Mouse (Mus musculus) neural tube, embryonic 12.5 days (tissue): ENCODE results near the gene Toe1. TPM values are rescaled to one million over a fixed set of nuclear protein-coding genes. Genes with fewer than 3 reads are reported as not detected.
"Not testable (repeated sequence)": the region's sequence is repeated elsewhere in the genome, so short reads cannot be mapped to it uniquely, and the experiment has no call there.

Source experiments
- ATAC-seq: fragments of 200-750 bp; cut with Nextera tagmentation; 2 replicates; pipeline ENCODE4 v1.8.0; 2017; ENCODE audit warnings: low read depth, mild to moderate bottlenecking, moderate TSS enrichment, moderate library complexity; ENCODE audit not compliant: low FRiP score
- H3K27ac ChIP-seq: fragments of 300-500 bp; sonication (generic); 2 replicates; pipeline ENCODE4 v1.5.1; 2016
- H3K27me3 ChIP-seq: fragments of 300-500 bp; sonication (generic); replicated peaks from 2 replicates; pipeline ENCODE4 v1.6.1; 2016; ENCODE audit warnings: mild to moderate bottlenecking
- H3K36me3 ChIP-seq: fragments of 300-500 bp; sonication (generic); 2 replicates; pipeline ENCODE4 v1.6.1; 2016; ENCODE audit warnings: mild to moderate bottlenecking
- H3K4me1 ChIP-seq: fragments of 300-500 bp; sonication (generic); 2 replicates; pipeline ENCODE4 v1.6.1; 2016
- H3K4me2 ChIP-seq: fragments of 300-500 bp; sonication (generic); replicated peaks from 2 replicates; pipeline ENCODE4 v1.6.1; 2016; ENCODE audit warnings: mild to moderate bottlenecking
- H3K4me3 ChIP-seq: fragments of 300-500 bp; sonication (generic); 2 replicates; pipeline ENCODE4 v1.5.1; 2016
- H3K9ac ChIP-seq: fragments of 300-500 bp; sonication (generic); 2 replicates; pipeline ENCODE4 v1.6.1; 2016; ENCODE audit warnings: mild to moderate bottlenecking
- H3K9me3 ChIP-seq: fragments of 300-500 bp; sonication (generic); 2 replicates; pipeline ENCODE4 v1.6.1; 2016; ENCODE audit warnings: mild to moderate bottlenecking
- WGBS: fragments of 180-500 bp; shearing (Covaris S2); methylation state at CpG from one replicate; pipeline ENCODE4 v1.1.7; 2016; 5-methylcytosine and 5-hydroxymethylcytosine counted together
- polyA plus RNA-seq: library from polyadenylated mRNA; unstranded; fragments of >200 nt; fragmentation: Nextera tagmentation; extraction: Ambion mirVana; gene quantifications from 2 replicates; pipeline ENCODE4 v1.2.1, GENCODE M21; 2016

The Toe1 gene
- polyA plus RNA-seq = 31.3 and 32.0 TPM in 2 replicates

DNA sequence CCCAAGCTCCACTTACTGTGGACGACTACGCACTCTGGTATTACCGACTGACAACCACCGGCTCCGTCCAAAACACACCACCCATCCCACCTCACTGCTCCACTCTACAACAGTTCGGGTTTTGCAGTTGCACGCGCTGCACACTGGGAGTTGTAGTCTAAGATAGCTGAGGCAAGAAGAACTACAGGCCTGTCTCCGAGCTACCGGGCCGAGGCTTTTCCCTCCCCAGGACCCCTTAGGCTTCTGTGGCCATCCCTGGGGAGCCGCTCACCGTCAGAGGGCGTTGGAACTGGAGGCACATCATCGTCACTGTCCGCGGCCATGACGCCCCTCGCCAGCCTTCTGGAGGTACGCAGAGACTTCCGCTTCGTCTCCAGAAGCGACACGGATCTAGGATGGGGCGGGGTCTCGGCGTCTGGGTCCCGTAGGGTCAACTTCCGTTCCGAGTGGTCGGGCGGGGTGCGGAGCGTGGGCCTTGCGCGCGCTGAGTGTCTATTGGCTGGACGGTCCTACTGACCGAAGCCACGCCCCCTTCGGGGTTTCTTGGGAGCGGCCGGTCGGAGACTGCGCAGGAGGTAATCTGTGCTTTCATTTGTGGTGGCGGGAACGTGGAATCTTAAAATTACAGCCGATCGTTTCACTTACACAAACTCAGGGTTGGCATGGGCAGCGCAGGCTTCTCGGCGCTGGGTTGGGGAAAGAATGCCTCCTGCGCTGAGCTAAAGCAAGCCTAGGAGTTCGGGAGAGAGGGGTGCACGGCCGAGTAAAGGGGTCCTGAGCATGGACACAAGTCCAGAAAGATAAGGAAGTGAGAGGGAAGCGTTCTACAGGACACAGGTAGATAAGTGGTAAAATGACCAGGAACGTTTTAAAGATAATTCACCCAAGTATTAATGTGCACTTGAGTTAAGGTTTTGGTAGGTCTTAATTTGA, at the start of gene Toe1, which contains the start of gene Mutyh:
TSS of gene Toe1 (minus strand) at position 444 of the 933 bp plus-strand sequence.
TSS of gene Mutyh (plus strand) at position 527 of the 933 bp plus-strand sequence.
- peak; percentile 98 for ATAC-seq
- Histone ChIP-seq H3K27me3 (no peaks in the 10 kb centered on the region), H3K4me1 (peaks cover 9% of the 10 kb centered on the region; the same call in 1 of the 2 replicates), H3K27ac (peak within 1 kb of the TSS; percentile 70), H3K9me3 (no peaks in the 10 kb centered on the region), H3K9ac (peak within 1 kb of the TSS; percentile 72), H3K4me2 (peak within 1 kb of the TSS; percentile 67), H3K36me3 (peaks cover 33% of the 10 kb centered on the region), H3K4me3 (peak within 1 kb of the TSS; percentile 75)
- under 1% methylated on average over 58 of the region's 58 CpGs for WGBS

DNA sequence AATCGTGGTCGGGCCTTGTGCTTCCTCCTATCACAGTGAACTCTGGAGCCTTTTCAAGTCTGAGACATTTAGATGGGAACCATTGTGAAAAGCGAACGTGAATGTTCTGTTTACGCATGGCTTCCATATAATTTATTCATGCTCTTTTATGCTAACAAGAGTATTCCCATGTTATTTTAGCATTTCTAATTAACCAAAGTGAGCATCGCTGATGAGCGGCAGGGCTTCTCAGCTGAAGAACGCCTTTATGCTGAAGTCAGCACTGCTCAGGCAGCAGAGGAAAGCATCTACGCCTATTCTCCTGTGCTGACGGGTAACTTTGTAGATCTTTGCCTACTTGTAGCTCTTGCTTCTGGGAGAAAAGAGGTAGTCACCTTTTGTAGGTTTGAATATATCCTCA, 49.8 kb upstream of the Toe1 start:
- Histone ChIP-seq H3K9ac (no peak overlapping the region), H3K27ac (no peak overlapping the region), H3K36me3 (no peaks in the 10 kb centered on the region), H3K4me2 (no peak overlapping the region), H3K4me3 (no peak overlapping the region), H3K27me3 (no peaks in the 10 kb centered on the region), H3K9me3 (no peaks in the 10 kb centered on the region), H3K4me1 (peaks cover 10% of the 10 kb centered on the region; the same call in 1 of the 2 replicates)
- ATAC-seq = no peak
- WGBS = 77% methylated on average over 10 of the region's 10 CpGs

DNA sequence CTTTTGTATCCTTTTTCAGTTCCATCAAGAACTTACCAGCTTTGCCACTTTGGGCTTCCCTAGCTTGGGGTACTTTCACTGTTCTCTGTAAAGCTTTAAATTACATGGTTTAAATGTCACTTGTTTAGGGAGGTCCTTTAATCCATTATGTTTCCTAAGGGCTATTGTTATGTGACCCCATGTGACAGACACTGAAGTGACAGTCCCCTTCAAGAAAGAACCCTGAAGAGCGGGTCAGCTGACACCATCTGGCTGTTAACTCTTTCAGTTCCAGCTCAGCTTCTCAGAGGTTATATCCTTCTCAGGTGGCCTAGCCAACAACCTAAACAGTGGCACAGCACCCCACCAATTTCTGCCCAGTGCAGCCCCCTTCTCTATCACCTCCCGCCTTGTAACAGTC, 46.8 kb upstream of the Toe1 start:
- ATAC-seq = no peak
- Histone ChIP-seq H3K9ac (no peak overlapping the region), H3K27me3 (no peaks in the 10 kb centered on the region), H3K4me2 (no peak overlapping the region), H3K9me3 (no peaks in the 10 kb centered on the region), H3K4me3 (no peak overlapping the region), H3K27ac (no peak overlapping the region), H3K36me3 (no peaks in the 10 kb centered on the region), H3K4me1 (peaks cover 10% of the 10 kb centered on the region; the same call in 1 of the 2 replicates)
- WGBS = 19% methylated on average over 2 of the region's 2 CpGs

DNA sequence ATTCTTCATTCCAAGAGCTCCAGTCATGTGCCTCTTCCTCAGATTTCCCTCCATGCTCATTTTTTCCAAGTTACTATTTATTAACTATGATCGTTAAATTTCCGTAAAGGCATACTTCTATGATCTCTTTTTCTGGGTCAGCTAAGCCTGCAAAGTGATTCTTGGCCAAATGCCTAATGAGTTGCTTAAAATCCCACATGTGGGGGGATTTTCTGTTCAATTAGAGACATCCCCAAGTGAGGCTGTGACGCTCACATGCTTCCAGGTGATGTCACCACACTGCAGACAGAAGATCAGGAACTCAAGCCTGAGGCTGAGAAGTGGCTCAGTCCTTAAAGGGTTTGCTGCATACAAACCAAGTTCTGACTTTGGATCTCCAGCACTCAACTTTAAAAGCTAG, 42.5 kb upstream of the Toe1 start:
- Histone ChIP-seq H3K4me2 (no peak overlapping the region), H3K4me1 (peaks cover 10% of the 10 kb centered on the region; the same call in 1 of the 2 replicates), H3K4me3 (no peak overlapping the region), H3K27me3 (no peaks in the 10 kb centered on the region), H3K9me3 (no peaks in the 10 kb centered on the region), H3K27ac (no peak overlapping the region), H3K36me3 (no peaks in the 10 kb centered on the region), H3K9ac (no peak overlapping the region)
- ATAC-seq = no peak
- WGBS = 90% methylated on average over 3 of the region's 3 CpGs

DNA sequence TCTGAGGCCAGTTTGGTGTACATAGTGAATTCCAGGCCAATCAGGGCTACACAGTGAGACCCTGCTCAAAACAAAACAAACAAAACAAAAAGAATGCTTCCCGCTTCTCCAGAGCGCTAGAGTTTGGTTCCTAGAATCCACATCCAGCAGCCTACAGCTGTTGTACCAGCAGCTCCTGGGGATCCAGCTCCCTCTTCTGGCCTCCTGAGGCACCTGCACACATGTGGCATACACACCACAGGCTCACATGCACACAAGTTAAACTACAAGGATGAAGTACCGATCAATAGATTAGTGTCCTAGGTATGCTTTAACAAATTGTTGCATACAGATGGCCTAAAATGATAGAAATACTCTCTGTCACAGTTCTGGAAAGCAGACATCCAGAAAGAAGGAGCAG, 36.9 kb upstream of the Toe1 start:
- Histone ChIP-seq H3K27ac (no peak overlapping the region), H3K4me1 (no peaks in the 10 kb centered on the region), H3K27me3 (no peaks in the 10 kb centered on the region), H3K4me3 (no peak overlapping the region), H3K36me3 (no peaks in the 10 kb centered on the region), H3K4me2 (no peak overlapping the region), H3K9me3 (no peaks in the 10 kb centered on the region), H3K9ac (no peak overlapping the region)
- ATAC-seq = no peak
- WGBS = 92% methylated on average over 3 of the region's 3 CpGs

DNA sequence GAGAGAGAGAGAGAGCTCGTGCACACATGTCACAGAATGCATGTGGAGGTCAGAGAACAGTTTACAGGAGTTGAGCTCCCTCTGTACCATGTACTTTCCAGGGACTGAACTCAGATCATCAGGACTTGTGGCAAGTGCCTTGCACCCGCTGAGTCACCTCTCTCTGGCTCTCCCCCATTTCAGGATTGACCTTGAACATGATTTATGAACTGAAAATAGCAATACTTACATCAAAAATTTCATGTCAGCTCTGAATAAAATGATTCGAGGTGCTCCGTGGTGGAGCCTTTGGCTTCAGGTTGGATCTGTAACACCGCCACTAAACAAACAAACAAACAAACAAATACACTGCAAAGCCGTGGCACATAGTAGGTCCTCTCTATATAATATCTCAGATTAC, 33.4 kb upstream of the Toe1 start:
- H3K4me2 ChIP-seq = no peak overlapping the region
- H3K36me3 ChIP-seq = no peaks in the 10 kb centered on the region
- H3K9ac ChIP-seq = no peak overlapping the region
- no peaks in the 10 kb centered on the region for H3K4me1 ChIP-seq
- ATAC-seq = no peak
- 89% methylated on average over 6 of the region's 6 CpGs for WGBS
- H3K9me3 ChIP-seq = no peaks in the 10 kb centered on the region
- H3K27me3 ChIP-seq = no peaks in the 10 kb centered on the region
- H3K27ac ChIP-seq = no peak overlapping the region
- no peak overlapping the region for H3K4me3 ChIP-seq

DNA sequence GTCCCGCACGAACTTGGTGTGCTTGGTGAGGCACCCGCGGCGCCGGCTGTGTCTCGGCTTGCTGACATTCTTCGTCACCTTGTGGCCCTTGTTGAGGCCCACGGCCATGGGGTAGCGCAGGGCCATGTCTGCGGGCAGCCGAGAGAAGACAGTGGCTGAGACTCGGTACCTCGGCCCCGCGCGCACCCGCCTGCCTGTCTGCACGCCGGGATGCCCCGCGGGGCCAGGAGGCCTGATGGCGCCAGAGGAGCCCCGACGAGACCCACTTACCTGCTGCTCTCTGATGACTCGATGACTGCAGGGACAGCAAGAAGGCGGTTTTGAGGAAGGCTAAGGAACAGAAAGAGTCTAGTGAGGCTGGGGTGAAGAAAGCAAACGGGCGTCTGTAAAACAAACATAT, 32.7 kb upstream of the Toe1 start:
- not testable (repeated sequence) for H3K27me3 ChIP-seq, H3K4me2 ChIP-seq, H3K4me3 ChIP-seq, H3K9ac ChIP-seq, H3K9me3 ChIP-seq, H3K36me3 ChIP-seq, H3K27ac ChIP-seq, H3K4me1 ChIP-seq, ATAC-seq
- WGBS = 42% methylated on average over 23 of the region's 29 CpGs

DNA sequence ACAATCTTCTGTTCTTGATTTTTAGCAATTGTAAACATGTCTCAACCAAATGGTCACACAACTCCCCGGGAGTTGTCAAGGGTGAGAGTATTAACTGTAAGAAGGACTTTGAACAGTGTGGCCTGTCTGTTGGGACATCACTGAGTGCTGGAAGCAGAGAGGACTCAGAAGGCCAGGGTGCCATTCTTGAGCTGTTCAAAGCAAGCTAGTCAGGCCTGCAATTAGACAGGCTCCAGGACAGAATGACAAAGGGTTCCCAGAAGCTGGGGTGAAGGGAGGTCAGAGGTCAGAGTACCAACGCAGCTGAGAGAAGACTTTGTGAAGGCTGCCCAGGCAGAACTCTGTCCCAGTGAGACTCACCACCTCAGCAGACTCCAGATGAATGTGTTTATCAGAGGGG, 31.6 kb upstream of the Toe1 start:
- 25% methylated on average over 2 of the region's 2 CpGs for WGBS
- Histone ChIP-seq H3K27ac (no peak overlapping the region), H3K36me3 (no peaks in the 10 kb centered on the region), H3K4me3 (no peak overlapping the region), H3K9me3 (no peaks in the 10 kb centered on the region), H3K4me2 (no peak overlapping the region), H3K4me1 (no peaks in the 10 kb centered on the region), H3K27me3 (no peaks in the 10 kb centered on the region), H3K9ac (no peak overlapping the region)
- no peak for ATAC-seq

DNA sequence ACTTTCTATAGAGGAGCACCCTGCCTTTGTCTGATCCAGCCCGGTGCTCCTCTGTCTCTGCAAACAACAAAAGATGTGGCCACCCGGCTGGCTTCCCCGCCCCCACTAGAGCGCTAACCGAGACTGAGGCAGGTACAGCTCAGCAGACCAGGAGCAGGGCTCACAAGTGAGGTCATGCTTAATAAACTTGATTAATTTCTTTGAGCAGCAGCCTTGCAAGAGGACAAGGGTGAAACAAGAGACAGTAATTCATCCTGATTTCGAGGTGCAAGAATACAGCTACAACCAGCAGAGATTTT, 22.6 kb upstream of the Toe1 start:
- Histone ChIP-seq H3K4me1 (peaks cover 20% of the 10 kb centered on the region; the same call in 1 of the 2 replicates), H3K4me3 (no peak overlapping the region), H3K27ac (peak overlapping the region; percentile 47; the same call in 1 of the 2 replicates), H3K4me2 (0 out of 2 replicates have a peak overlapping the region, but pooled peaks have one; percentile 7), H3K9ac (peak overlapping the region; percentile 33; the same call in 1 of the 2 replicates), H3K27me3 (no peaks in the 10 kb centered on the region), H3K36me3 (no peaks in the 10 kb centered on the region), H3K9me3 (no peaks in the 10 kb centered on the region)
- ATAC-seq = peak; percentile 89
- 6% methylated on average over 6 of the region's 6 CpGs for WGBS

DNA sequence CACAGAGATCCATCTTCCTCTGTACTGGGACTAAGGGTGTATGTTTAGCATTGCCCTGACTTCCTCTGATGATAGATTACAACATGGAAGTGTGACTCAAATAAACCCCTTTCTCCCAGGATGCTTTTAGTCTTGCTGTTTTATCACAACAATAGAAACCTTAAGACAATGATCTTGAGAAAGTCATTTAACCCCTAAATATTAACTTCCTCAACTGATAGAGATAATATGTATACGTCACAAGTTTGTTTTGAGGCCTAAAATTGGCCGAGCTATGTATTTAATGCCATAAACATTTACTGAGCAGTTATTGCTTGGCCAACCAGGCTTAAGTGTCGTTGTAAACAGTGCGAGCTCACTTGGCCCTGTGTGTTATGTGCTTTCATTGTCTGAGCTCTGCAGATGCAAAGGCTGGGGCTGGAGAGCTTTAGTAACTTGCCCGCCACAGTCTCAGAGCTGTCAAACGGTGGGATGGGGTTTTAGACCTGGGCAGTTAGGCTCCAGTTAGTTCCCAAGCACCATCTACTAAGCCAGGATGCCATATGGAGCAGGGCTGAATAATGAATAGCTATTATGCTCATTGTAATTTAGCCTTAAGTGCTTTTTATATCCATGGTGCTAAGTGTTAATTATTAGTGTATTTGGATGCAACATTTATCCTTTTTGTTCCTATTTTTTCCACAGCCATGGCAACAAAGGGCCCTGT, 22.1 kb upstream of the Toe1 start:
- Histone ChIP-seq H3K4me2 (0 out of 2 replicates have a peak overlapping the region, but pooled peaks have one; percentile 7), H3K4me3 (no peak overlapping the region), H3K9me3 (no peaks in the 10 kb centered on the region), H3K27ac (peak overlapping the region; percentile 47), H3K9ac (peak overlapping the region; percentile 33; the same call in 1 of the 2 replicates), H3K36me3 (no peaks in the 10 kb centered on the region), H3K27me3 (no peaks in the 10 kb centered on the region), H3K4me1 (peaks cover 21% of the 10 kb centered on the region; the same call in 1 of the 2 replicates)
- 23% methylated on average over 6 of the region's 6 CpGs for WGBS
- ATAC-seq = peak; percentile 45

DNA sequence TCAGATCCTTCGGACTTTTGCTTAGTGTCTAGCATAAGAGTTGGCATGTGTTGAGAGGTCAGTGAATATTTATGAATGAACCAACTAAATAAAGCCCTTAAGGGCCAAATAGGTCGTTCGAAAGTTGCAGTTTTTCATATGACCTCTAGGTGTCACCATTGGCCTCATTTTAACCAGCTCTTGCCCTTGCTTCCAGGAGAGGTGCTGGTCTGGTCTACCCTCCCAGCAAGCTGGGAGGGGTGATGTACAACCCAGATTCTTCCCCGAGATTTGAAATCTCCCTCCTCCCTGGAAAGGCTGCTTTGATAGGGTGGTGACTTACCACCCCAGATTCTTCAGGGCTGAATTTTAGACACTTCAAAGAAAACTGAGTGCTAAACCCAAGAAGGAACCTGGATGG, 20.4 kb upstream of the Toe1 start:
- no peak for ATAC-seq
- H3K9ac ChIP-seq = no peak overlapping the region
- no peak overlapping the region for H3K4me3 ChIP-seq
- no peak overlapping the region for H3K27ac ChIP-seq
- H3K9me3 ChIP-seq = no peaks in the 10 kb centered on the region
- WGBS = under 1% methylated on average over 4 of the region's 4 CpGs
- no peaks in the 10 kb centered on the region for H3K36me3 ChIP-seq
- no peaks in the 10 kb centered on the region for H3K27me3 ChIP-seq
- peaks cover 26% of the 10 kb centered on the region; the same call in 1 of the 2 replicates for H3K4me1 ChIP-seq
- no peak overlapping the region for H3K4me2 ChIP-seq

DNA sequence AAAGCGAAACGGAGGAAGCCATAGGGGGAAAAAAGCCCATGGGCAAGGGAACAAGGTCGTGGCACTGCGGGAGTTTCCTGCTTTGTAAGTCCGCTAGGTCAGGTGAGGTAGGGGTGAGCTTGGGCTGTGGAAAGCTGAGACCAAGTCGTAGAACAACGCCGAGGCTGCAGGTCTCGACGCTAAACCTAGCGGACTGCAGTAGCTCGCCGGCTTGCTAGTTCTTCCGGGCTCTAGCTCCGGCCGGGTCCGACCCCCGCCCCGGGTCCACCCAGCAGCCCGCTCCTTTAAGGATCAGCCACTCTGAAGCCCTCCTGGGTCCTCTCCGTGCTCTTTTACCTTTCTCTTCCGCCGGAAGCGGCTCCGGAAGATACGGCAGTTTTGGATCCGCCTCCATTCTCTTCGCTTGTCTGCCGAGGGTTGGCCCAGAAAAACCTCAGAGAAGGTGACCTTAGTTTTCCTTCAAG, 17.1 kb upstream of the Toe1 start:
- WGBS = 1% methylated on average over 29 of the region's 29 CpGs
- no peaks in the 10 kb centered on the region for H3K36me3 ChIP-seq
- peak; percentile 22; the same call in 1 of the 2 replicates for ATAC-seq
- peaks cover 16% of the 10 kb centered on the region for H3K27me3 ChIP-seq
- peaks cover 21% of the 10 kb centered on the region for H3K4me1 ChIP-seq
- peak overlapping the region; percentile 70 for H3K9ac ChIP-seq
- peak overlapping the region; percentile 77 for H3K4me2 ChIP-seq
- H3K27ac ChIP-seq = no peak overlapping the region
- peak overlapping the region; percentile 54 for H3K4me3 ChIP-seq
- H3K9me3 ChIP-seq = no peaks in the 10 kb centered on the region
